Mouse (Mus musculus): Measurements from ENCODE around the gene Ndufs7. TPM values are rescaled to one million over a fixed set of nuclear protein-coding genes. Genes with fewer than 3 reads are reported as not detected.

Gene Ndufs7
- total RNA-seq, 2 experiments from 2014 or later = 371 to 457 TPM

GRCm38 (mm10) chr10:80262776-80263365 lies 13.9 kb downstream of the Ndufs7 start:
- no peak for DNase-seq

DNA sequence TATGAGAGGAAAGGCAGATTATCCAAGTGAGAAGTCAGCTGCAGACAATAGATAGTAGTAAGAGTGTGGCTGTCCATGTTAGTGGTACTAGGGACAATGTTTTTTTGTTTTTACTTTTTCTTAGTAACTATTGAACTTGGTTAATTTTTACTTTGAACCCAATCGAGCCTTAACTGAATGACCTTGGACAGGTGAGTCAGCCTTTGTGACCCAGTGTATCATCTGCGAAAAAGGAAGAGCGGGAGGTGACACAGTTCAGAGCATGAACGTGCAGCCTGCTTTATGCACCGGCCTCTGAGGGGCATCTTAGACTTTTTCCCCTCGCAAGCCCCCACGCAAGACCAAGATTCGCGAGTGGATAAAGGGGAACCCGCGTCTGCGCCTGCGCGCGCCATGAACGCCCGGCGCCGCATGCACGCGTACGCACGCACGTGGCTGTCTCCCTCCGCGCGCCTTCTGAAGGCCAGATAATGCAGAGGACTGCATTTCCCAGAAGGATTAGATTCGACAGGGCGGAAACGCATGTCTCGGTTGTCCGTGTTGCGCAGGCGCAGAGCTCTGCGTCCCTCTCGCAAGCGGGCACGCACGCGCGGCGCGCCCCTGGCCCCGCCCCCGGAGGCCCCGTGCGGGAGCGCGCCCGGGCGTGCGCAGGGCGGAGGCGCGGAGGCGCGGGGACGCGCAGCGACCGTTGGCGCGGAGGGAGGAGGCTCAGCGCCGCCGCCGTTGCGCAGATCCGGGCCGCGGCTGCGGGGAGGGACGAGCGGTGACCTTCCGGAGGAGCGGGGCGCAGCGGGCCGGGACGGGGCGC lies 15.6 kb downstream of the Ndufs7 start:
- peak; percentile 100 for DNase-seq

DNA sequence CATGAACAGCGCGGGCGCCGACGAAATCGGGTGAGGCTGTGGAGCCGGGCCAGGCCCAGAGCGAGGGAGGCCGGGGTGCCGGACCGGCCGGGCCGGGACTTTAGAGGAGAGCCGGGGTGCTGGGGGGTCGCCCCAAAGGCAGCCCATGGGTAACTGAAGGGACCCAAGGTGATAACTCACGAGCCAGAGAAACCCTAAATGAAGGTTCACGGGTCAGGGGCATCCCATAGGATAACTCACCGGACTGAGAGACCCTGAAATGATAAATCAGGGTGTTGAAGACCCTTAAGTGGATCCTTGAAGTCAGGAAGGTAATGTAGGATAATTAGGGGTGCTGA lies 16.2 kb downstream of the Ndufs7 start:
- no peak for DNase-seq

DNA sequence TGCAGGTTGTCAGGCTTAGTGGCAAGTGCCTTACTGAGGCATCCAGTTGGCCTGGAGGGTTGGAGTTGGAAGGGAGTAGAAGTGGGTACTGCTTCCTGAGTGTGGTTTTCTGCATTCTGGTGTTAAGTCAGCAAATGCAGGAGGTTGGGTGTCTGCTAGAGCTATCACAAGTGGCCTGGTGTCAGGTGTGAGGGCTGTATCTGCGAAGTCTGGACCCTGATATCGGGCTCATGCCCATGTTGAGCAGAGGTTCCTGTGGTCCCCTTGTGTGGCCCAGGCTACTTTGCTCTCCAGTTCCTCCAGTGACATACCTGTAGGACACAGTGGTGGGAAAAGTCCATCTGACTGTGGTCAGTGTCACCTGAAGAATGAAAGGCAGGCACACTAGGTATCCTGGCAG lies 21.2 kb downstream of the Ndufs7 start:
- no peak for DNase-seq

DNA sequence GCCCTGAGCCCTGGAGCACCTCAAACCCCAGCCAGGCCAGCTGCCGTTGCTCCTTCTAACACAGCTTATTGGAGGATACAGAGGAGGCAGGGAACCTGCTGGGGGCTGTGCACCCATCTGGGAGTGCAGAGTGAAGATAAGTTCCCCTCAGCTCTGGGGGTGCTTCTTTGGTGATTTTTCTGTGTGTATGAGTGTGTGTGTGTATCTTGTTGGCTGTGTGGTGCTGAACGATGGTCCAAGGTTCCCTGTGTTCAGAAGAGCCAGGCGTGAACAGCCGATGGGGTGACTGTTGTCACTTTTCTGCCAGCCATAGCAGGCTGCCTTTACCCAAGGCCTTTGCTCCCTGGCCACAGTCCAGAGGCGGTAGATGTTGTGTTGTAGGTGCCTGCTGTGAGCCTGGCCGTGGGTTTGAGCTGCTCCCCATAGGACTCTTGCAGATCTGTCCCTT lies 21.8 kb downstream of the Ndufs7 start:
- no peak for DNase-seq

- no peak for DNase-seq
These were observed 22.4 kb downstream of the Ndufs7 start for GRCm38 (mm10) chr10:80271186-80271843.

- no peak for DNase-seq
These were observed 23.1 kb downstream of the Ndufs7 start for GRCm38 (mm10) chr10:80271870-80272585.

GRCm38 (mm10) chr10:80273847-80274246 lies 24.9 kb downstream of the Ndufs7 start:
- no peak for DNase-seq

DNA sequence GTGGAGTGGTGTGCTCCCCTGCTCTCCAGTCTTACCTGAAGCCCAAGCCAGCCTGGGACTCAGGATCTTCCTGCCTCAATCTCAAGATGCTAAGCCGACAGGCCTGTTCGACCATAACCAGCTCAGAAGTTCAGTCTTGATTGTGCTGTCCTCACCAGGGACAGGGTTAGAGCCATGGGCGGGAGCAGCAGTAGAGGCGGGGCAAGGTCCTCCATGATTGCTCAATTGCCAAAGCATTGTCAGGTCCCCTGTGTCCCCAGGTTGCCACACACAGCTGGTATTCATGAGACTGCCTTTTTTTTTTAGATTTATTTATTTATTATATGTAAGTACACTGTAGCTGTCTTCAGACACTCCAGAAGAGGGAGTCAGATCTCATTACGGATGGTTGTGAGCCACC lies 27.3 kb downstream of the Ndufs7 start:
- DNase-seq = no peak

GRCm38 (mm10) chr10:80278390-80278789 lies 29.5 kb downstream of the Ndufs7 start:
- DNase-seq = no peak

GRCm38 (mm10) chr10:80279273-80279672 lies 30.4 kb downstream of the Ndufs7 start:
- no peak for DNase-seq

DNA sequence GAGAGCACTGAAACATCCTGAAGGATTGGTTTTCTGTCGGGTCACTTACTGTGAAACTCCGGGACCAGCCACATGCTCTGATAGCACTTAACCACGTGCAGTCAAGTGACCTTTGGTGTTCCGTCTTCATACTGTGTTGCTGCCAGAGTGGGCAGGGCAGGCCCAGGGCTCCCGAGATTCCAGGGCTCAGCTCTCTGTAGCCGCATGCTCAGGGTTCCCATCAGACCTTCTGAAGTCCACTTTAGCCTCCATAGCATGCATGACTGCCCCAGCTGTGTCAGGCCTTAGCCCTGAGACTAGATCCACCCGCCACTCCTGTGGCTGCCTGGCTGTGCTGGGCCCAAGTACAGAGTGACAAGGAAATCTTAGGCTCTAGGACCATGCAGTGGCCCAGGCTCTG lies 32.4 kb downstream of the Ndufs7 start:
- DNase-seq = no peak

- no peak for DNase-seq
These were observed 33.0 kb downstream of the Ndufs7 start for GRCm38 (mm10) chr10:80281921-80282371.

DNA sequence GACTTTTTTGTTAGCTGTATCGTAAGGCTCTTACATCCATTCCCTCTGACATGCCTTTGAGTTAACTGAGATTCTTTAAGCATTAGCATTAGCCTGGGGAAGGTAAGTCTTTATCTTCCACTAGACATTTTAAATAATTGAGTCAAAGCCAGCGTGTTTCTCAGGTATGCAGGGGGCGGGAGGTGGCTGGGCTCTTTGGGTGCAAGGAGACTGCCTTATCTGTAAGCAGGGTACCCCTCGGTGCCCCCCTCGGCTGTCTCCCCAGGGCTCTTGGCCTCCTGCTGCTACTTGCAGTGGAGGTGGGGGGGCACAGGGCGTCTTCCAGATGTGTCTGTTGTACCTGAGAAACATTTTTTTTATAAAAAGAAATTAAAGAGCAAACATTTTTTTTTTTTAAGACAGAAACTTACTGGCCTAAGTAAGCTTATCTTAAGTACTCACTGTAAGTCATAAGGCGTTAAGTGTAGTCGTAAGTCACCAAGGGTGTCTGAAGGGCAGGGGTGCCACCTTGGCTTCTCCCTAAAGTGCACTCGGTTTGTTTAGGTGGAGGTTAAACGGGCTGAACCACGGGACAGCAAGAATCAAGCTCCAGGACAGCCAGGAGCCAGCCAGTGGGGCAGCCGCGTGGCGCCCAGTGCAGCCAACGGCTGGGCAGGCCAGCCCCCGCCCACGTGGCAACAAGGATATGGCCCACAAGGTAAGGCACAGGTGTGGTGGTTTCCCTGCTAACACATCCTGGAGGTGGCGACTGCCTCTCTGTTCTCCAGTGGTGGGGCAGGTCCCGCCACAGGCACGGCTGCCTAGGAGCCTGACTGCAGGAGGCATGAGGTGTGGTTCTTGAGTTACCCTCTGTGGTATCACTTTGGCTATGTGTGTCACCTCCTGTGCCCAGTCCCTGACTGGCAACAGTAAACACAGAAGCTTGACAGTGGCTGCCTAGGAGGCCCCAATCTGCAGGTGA lies 33.8 kb downstream of the Ndufs7 start:
- no peak for DNase-seq

- DNase-seq = no peak
These were observed 36.5 kb downstream of the Ndufs7 start for GRCm38 (mm10) chr10:80285222-80286070.

DNA sequence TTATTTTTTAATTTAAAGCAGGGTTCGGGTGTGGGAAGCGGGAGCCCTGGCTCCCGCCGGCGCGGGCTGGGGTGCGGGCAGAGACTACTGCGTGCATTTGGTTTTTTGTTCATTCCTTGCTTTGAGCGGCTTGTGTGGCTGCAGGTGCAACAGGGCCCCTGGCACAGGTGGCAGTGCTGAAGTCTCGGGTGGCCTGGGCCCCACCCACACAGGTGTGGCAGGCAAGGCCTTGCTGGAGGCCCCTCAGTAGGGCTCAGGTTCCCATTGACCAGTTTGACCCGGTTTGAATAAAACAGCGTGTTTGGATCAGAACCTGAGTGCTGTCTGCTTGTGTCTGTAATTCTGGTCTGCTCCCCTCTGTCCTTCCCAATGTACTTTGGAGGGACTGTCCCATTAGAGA lies 39.2 kb downstream of the Ndufs7 start:
- no peak for DNase-seq

GRCm38 (mm10) chr10:80288657-80289056 lies 39.7 kb downstream of the Ndufs7 start:
- no peak for DNase-seq

- peak; percentile 95 for DNase-seq
These were observed 43.6 kb downstream of the Ndufs7 start, which contains the start of gene Rps15 for GRCm38 (mm10) chr10:80292251-80293146. Rps15 (plus strand) TSS chr10:80292453.

GRCm38 (mm10) chr10:80293325-80293724 lies 44.4 kb downstream of the Ndufs7 start:
- DNase-seq = no peak
